Mouse (Mus musculus) kidney, postnatal 0 days (tissue): ENCODE measurements around the gene Armcx1. TPM values are rescaled to one million over a fixed set of nuclear protein-coding genes. Genes with fewer than 3 reads are reported as not detected.
A peak's percentile ranks its signal among the peaks of the same experiment; 100 is the strongest.

ENCODE experiments used
- ATAC-seq: fragments of 200-750 bp; cut with Nextera tagmentation; replicated peaks from 2 replicates; pipeline ENCODE4 v1.8.0; 2017; ENCODE audit warnings: low read depth, moderate number of reproducible peaks, moderate TSS enrichment, moderate library complexity; ENCODE audit not compliant: low FRiP score
- DNase-seq: peaks from one replicate; pipeline ENCODE4 v3.0.0-alpha.2; 2016; ENCODE audit warnings: low spot score
- H3K27ac ChIP-seq: fragments of 300-500 bp; sonication (generic); 2 replicates; pipeline ENCODE4 v1.5.1; 2014; ENCODE audit warnings: mild to moderate bottlenecking
- H3K27me3 ChIP-seq: fragments of 300-500 bp; sonication (generic); 2 replicates; pipeline ENCODE4 v1.6.1; 2014; ENCODE audit warnings: low read length, mixed read lengths; ENCODE audit not compliant: insufficient read depth
- H3K36me3 ChIP-seq: fragments of 300-500 bp; sonication (generic); 2 replicates; pipeline ENCODE4 v1.6.1; 2014; ENCODE audit warnings: low read length, mixed read lengths; ENCODE audit not compliant: insufficient read depth
- H3K4me1 ChIP-seq: fragments of 300-500 bp; sonication (generic); replicated peaks from 2 replicates; pipeline ENCODE4 v1.6.1; 2014; ENCODE audit warnings: antibody characterized with exemption, low read length, mixed read lengths; ENCODE audit not compliant: insufficient read depth
- H3K4me2 ChIP-seq: fragments of 300-500 bp; sonication (generic); 2 replicates; pipeline ENCODE4 v1.6.1; 2014; ENCODE audit warnings: mild to moderate bottlenecking, low read length, moderate library complexity, mixed read lengths
- H3K4me3 ChIP-seq: fragments of 300-500 bp; sonication (generic); replicated peaks from 2 replicates; pipeline ENCODE4 v1.5.1; 2014; ENCODE audit warnings: low read depth, low read length
- H3K9ac ChIP-seq: fragments of 300-500 bp; sonication (generic); 2 replicates; pipeline ENCODE4 v1.6.1; 2014; ENCODE audit warnings: low read depth, low read length
- H3K9me3 ChIP-seq: fragments of 300-500 bp; sonication (generic); replicated peaks from 2 replicates; pipeline ENCODE4 v1.6.1; 2016; ENCODE audit warnings: low read length, inconsistent platforms, mixed read lengths
- CTCF ChIP-seq: IDR thresholded peaks from 2 replicates; pipeline ENCODE4 v1.5.1; 2016; ENCODE audit warnings: antibody characterized with exemption, low read depth, mild to moderate bottlenecking, moderate library complexity
- WGBS: fragments of 180-500 bp; shearing (Covaris S2); extraction: QIAGEN DNeasy Blood & Tissue Kit; methylation state at CpG from one replicate; pipeline ENCODE4 v1.1.7; 2014; 5-methylcytosine and 5-hydroxymethylcytosine counted together
- polyA plus RNA-seq: library from polyadenylated mRNA; unstranded; fragments of >200 nt; fragmentation: Nextera tagmentation; extraction: Ambion mirVana; gene quantifications from 2 replicates; pipeline ENCODE4 v1.2.1, GENCODE M21; 2015

Gene Armcx1
- polyA plus RNA-seq, 1 experiment from 2014 or later, result 34.7 TPM

DNA sequence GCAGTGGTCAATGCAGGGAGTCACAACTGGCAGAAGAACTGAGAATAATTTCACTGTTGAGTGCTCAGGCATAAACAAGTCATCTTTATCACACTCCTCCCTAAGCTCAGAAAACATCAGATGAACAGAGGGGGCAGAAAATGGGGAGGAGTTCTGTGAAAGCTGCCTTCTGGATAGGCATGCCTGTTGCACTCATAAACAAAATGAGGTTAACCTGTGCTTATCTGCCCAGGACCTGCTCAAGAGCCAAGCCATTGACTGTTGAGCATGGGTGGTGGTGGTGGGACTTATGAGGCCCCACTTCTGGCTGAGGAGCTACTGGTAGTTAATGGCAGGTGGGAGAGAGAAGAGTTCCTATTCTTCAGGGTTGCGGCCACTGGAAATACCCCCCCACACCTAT is 20.0 kb downstream of the Armcx1 start:
- H3K4me3 ChIP-seq, result no peak overlapping the region
- 91% methylated on average over 1 of the region's 1 CpGs for WGBS
- TF ChIP-seq CTCF, result no peak
- no peak overlapping the region for H3K4me2 ChIP-seq
- no peak overlapping the region for H3K27ac ChIP-seq
- ATAC-seq (no peak), DNase-seq (no peak)
- H3K9ac ChIP-seq, result no peak overlapping the region
- H3K9me3 ChIP-seq, result no peaks in the 10 kb centered on the region
- H3K36me3 ChIP-seq, result no peaks in the 10 kb centered on the region
- H3K4me1 ChIP-seq, result no peaks in the 10 kb centered on the region
- no peaks in the 10 kb centered on the region for H3K27me3 ChIP-seq

DNA sequence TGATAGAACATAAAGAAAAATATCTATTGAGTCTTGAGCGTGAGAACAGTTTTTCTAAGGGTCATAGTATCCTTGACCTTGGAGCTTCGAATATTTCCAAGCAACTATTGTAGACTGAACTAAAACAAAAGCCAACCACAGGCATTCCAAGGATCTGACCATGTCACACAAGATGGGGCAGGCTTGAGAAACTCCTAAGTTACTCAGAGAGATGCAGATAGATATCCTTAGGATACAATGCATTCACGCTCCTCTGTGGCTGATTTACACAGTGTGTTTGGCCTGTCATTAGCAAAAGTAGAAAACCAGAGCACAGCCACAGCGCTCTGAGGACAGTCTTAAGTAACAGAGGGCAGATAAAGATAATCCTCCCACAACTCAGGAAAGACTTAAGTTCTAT is 21.4 kb downstream of the Armcx1 start:
- DNase-seq (no peak), ATAC-seq (no peak)
- H3K36me3 ChIP-seq, result no peaks in the 10 kb centered on the region
- no peak overlapping the region for H3K4me3 ChIP-seq
- H3K27me3 ChIP-seq, result no peaks in the 10 kb centered on the region
- H3K4me2 ChIP-seq, result no peak overlapping the region
- TF ChIP-seq CTCF, result no peak
- no peaks in the 10 kb centered on the region for H3K9me3 ChIP-seq
- 58% methylated on average over 4 of the region's 4 CpGs for WGBS
- H3K4me1 ChIP-seq, result no peaks in the 10 kb centered on the region
- H3K9ac ChIP-seq, result no peak overlapping the region
- H3K27ac ChIP-seq, result no peak overlapping the region

DNA sequence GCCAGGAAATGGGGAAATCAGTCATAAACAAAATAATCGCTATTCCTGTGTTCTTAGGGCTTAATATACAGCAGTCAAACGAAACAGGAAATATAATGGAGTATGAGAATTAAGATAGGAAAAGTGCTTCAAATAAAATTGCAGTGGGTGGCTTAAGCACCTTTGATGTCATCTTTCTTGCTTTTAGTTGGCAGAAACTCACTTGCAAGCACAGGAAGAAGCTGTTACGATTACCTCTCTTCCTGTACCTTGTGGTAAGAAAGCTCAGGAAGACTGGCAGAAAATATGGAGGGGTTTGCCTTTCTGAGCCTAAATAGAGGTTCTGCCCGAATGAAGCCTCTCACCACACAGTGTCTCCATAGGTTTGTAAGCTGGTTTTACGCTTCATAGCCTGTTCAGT is 24.1 kb downstream of the Armcx1 start:
- Histone ChIP-seq H3K4me3 (no peak overlapping the region), H3K4me2 (no peak overlapping the region), H3K4me1 (no peaks in the 10 kb centered on the region), H3K27me3 (no peaks in the 10 kb centered on the region), H3K36me3 (no peaks in the 10 kb centered on the region), H3K9ac (no peak overlapping the region), H3K27ac (no peak overlapping the region), H3K9me3 (no peaks in the 10 kb centered on the region)
- ATAC-seq (no peak), DNase-seq (no peak)
- 52% methylated on average over 5 of the region's 5 CpGs for WGBS
- TF ChIP-seq CTCF, result no peak

GRCm38 (mm10) chrX:134746459-134746858 is 28.7 kb downstream of the Armcx1 start:
- Histone ChIP-seq H3K36me3 (no peaks in the 10 kb centered on the region), H3K27me3 (no peaks in the 10 kb centered on the region), H3K4me2 (no peak overlapping the region), H3K4me1 (no peaks in the 10 kb centered on the region), H3K9ac (no peak overlapping the region), H3K9me3 (no peaks in the 10 kb centered on the region), H3K27ac (no peak overlapping the region), H3K4me3 (no peak overlapping the region)
- TF ChIP-seq CTCF, result peak; percentile 73
- ATAC-seq (no peak; the same call in 1 of the 2 replicates), DNase-seq (peak; percentile 75)
- 33% methylated on average over 5 of the region's 5 CpGs for WGBS

GRCm38 (mm10) chrX:134750764-134751592 is 33.2 kb downstream of the Armcx1 start, which contains the start of gene Armcx6:
Gene Armcx6 (minus strand): TSS chrX:134751417.
- Histone ChIP-seq H3K36me3 (no peaks in the 10 kb centered on the region), H3K4me1 (no peaks in the 10 kb centered on the region), H3K4me3 (peak within 1 kb of the TSS; percentile 46), H3K27me3 (no peaks in the 10 kb centered on the region), H3K4me2 (peak within 1 kb of the TSS; percentile 68), H3K27ac (peak within 1 kb of the TSS; percentile 50; the same call in 1 of the 2 replicates), H3K9ac (peak within 1 kb of the TSS; percentile 49; the same call in 1 of the 2 replicates), H3K9me3 (no peaks in the 10 kb centered on the region)
- peak; percentile 88 for DNase-seq
- peak; percentile 88 for ATAC-seq
- TF ChIP-seq CTCF, result peak; percentile 42
- 24% methylated on average over 35 of the region's 36 CpGs for WGBS

- Histone ChIP-seq H3K36me3 (no peaks in the 10 kb centered on the region), H3K27ac (no peak overlapping the region), H3K4me3 (no peak overlapping the region), H3K9me3 (no peaks in the 10 kb centered on the region), H3K4me1 (no peaks in the 10 kb centered on the region), H3K4me2 (no peak overlapping the region), H3K9ac (no peak overlapping the region), H3K27me3 (no peaks in the 10 kb centered on the region)
- 44% methylated on average over 2 of the region's 2 CpGs for WGBS
- no peak for ATAC-seq
- DNase-seq, result no peak
- TF ChIP-seq CTCF, result no peak
Measured at GRCm38 (mm10) chrX:134751910-134752309, 34.1 kb downstream of the Armcx1 start.

DNA sequence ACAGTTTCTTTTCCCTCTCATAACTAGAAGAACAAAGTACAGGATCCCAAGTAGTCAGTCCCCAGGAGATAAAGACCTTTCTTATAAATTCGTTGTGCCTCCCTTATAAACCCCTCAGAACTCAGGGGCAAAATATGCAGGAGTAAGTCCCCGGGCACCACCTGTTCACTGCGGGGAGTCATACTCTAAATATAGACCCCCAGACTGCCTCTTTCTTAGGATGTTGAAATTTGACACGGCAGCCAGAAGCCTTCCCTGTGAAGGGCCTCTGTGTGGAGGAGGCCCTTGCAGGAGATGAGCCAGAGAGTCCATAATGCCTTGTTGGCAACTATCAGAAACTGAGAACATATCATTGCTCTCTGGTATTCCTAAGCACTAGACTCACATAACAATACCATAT is 34.8 kb downstream of the Armcx1 start:
- TF ChIP-seq CTCF, result no peak
- Histone ChIP-seq H3K36me3 (no peaks in the 10 kb centered on the region), H3K4me2 (no peak overlapping the region), H3K27me3 (no peaks in the 10 kb centered on the region), H3K4me1 (no peaks in the 10 kb centered on the region), H3K9ac (no peak overlapping the region), H3K9me3 (no peaks in the 10 kb centered on the region), H3K4me3 (no peak overlapping the region), H3K27ac (no peak overlapping the region)
- DNase-seq (no peak), ATAC-seq (no peak)
- WGBS, result 45% methylated on average over 4 of the region's 4 CpGs
